ENCODE assay signal across 10 mouse cellular contexts in the genomic region with DNA sequence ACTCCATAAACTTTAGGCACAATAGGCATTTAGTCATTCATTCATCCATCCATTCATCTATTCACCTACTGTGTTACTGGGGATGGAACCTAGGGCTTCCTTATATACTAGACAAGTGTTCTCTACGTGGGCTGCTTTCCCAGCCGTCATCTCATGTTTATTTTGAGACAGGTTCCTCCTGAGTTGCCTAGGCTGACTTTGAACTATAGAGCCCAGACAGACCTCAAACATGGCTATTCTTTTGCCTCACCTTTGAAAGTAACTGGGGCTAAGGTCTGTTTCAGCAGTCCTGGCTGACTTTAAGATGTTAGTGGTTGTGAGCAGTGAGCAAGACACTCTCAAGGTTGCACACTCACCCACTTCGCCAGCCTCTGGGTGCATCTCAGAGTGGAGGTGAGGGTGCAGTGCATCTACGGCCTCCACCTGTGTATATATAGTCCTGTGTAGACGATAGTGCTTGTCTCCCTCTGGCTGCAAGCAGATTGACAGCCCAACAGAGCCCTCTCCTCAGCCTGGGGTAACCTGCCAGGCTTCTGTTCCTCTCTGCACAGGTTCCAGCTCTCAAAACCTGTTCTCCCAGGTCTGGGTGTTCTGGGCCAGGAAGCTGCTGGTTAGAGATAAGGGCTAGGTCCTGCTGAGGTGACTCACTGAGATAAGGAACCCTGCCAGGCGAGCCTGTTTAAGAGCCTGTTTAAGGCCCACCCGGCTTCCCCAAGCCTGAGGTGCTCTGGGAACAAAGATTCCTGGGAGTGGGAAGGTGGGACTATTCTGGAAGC. TPM values are rescaled to one million over a fixed set of nuclear protein-coding genes. Genes with fewer than 3 reads are reported as not detected.
A peak's percentile ranks its signal among the peaks of the same experiment; 100 is the strongest.
DNase-seq lines count a peak whose midpoint lies in the region; ATAC-seq and TF ChIP-seq lines count a peak whose summit lies in the region.
"Had no signal": no experiment of that assay in that cellular context is flagged by ENCODE, and none has a peak within 500 bp of the region (broad histone marks: within the 10 kb centered on the region; RNA-seq: fewer than 3 reads in every experiment).

No protein-coding gene starts in this region.

- no peak overlapping the region for H3K4me3 ChIP-seq in ES-Bruce4 (ENCODE audit: low read depth, low read length)
- H3K4me3 ChIP-seq in MEL (ENCODE audit: control insufficient read depth in 1 of 2, insufficient read depth in 1 of 2, low read depth in 2 of 2, low read length in 2 of 2), result no peak overlapping the region
- no peak overlapping the region for H3K4me3 ChIP-seq in limb, embryonic 10.5 days
- no peak overlapping the region for H3K4me3 ChIP-seq in hindbrain, embryonic 11.5 days (ENCODE audit: low read depth, low read length)

- TF ChIP-seq CTCF in ES-Bruce4 (IDR thresholded peaks at IDR 0.05; ENCODE audit: low read depth, low read length) (no peak), MEL (IDR thresholded peaks at IDR 0.05 in 2 of 3, conservative IDR thresholded peaks at IDR 0.05 in 1 of 3; ENCODE audit: control insufficient read depth in 1 of 3, insufficient read depth in 1 of 3, low read depth in 2 of 3, low read length in 3 of 3, poor library complexity in 1 of 3, severe bottlenecking in 1 of 3) (no peak)

- H3K27ac ChIP-seq in ES-Bruce4 (ENCODE audit: insufficient read depth, low read length) (0 out of 2 replicates have a peak overlapping the region, but pooled peaks have one; percentile 8), MEL (ENCODE audit: control insufficient read depth, low read depth, low read length) (peak overlapping the region; percentile 81)
- H3K27ac ChIP-seq in limb, embryonic 10.5 days, result 0 out of 2 replicates have a peak overlapping the region, but pooled peaks have one; percentile 57
- no peak overlapping the region for H3K27ac ChIP-seq in hindbrain, embryonic 11.5 days (ENCODE audit: low read depth, low read length)

- peaks cover 2% of the 10 kb centered on the region for H3K4me1 ChIP-seq in ES-Bruce4 (ENCODE audit: control insufficient read depth, insufficient read depth, low read length)
- H3K4me1 ChIP-seq in MEL (ENCODE audit: control insufficient read depth in 1 of 2, insufficient read depth in 2 of 2, low read length in 2 of 2), result peaks cover 15 to 29% of the 10 kb centered on the region in 2 experiments
- H3K4me1 ChIP-seq in limb, embryonic 10.5 days, result 0 out of 2 replicates have a peak, but pooled peaks cover 4% of the 10 kb centered on the region
- no peaks in the 10 kb centered on the region for H3K4me1 ChIP-seq in hindbrain, embryonic 11.5 days (replicated peaks; ENCODE audit: control insufficient read depth, insufficient read depth, low read length)

- intact Hi-C loops in left cerebral cortex, postnatal 4 days (cut with DNase I), result no loop called here

- H3K36me3 ChIP-seq in ES-Bruce4 (ENCODE audit: control insufficient read depth, insufficient read depth, low read length, poor library complexity, severe bottlenecking), result no peaks in the 10 kb centered on the region
- peaks cover 0 to 31% of the 10 kb centered on the region in 2 experiments; a peak in 2 of 4 replicates for H3K36me3 ChIP-seq in MEL (ENCODE audit: control insufficient read depth in 1 of 2, insufficient read depth in 2 of 2, low read length in 2 of 2)
- H3K36me3 ChIP-seq in limb, embryonic 10.5 days, result peaks cover 5% of the 10 kb centered on the region
- H3K36me3 ChIP-seq in hindbrain, embryonic 11.5 days (ENCODE audit: control insufficient read depth, insufficient read depth, low read length), result no peaks in the 10 kb centered on the region

- peak; percentile 92 for DNase-seq in MEL (ENCODE audit: low read depth, low spot score)
- no peak for DNase-seq in limb, embryonic 10.5 days (ENCODE audit: low spot score)
- DNase-seq in lung, postnatal 4 days, result peak; percentile 48 to 65
- DNase-seq in B cell, adult 2 months, result no peak
- no peak for DNase-seq in layer of hippocampus, postnatal 14 days (ENCODE audit: low spot score in 2 of 2)
- no peak for DNase-seq in hindbrain, embryonic 11.5 days (ENCODE audit: low spot score)
- DNase-seq in left cerebral cortex, postnatal 4 days, result no peak
- DNase-seq: cerebellum, adult 2 months; thymus, postnatal 36 days had no signal

- WGBS in limb, embryonic 10.5 days, result 72% methylated on average over 7 of the region's 7 CpGs
- WGBS in hindbrain, embryonic 11.5 days, result 81% methylated on average over 7 of the region's 7 CpGs

- no peaks in the 10 kb centered on the region for H3K27me3 ChIP-seq in ES-Bruce4 (ENCODE audit: control insufficient read depth, insufficient read depth, low read length, poor library complexity, severe bottlenecking)
- no peaks in the 10 kb centered on the region for H3K27me3 ChIP-seq in MEL (ENCODE audit: control insufficient read depth in 1 of 2, insufficient read depth in 2 of 2, low read length in 2 of 2)
- H3K27me3 ChIP-seq in limb, embryonic 10.5 days (ENCODE audit: low read depth, poor library complexity, severe bottlenecking), result no peaks in the 10 kb centered on the region
- no peaks in the 10 kb centered on the region for H3K27me3 ChIP-seq in hindbrain, embryonic 11.5 days (ENCODE audit: control insufficient read depth, insufficient read depth, low read length)

- no peak for TF ChIP-seq EP300 in ES-Bruce4 (IDR thresholded peaks at IDR 0.05; ENCODE audit: insufficient read depth, low read depth, low read length)
- TF ChIP-seq EP300 in MEL (IDR thresholded peaks at IDR 0.05; ENCODE audit: low read depth in 1 of 2, low read length in 2 of 2), result peak; percentile 94 to 98

- no peaks in the 10 kb centered on the region for H3K79me2 ChIP-seq in MEL (ENCODE audit: control insufficient read depth, insufficient read depth, low read length, poor library complexity)

- TF ChIP-seq POLR2A in ES-Bruce4 (IDR thresholded peaks at IDR 0.05; ENCODE audit: insufficient read depth, low read length) (no peak), MEL (IDR thresholded peaks at IDR 0.05; ENCODE audit: control insufficient read depth in 1 of 2, insufficient read depth in 1 of 2, low read depth in 1 of 2, low read length in 2 of 2, poor library complexity in 1 of 2) (peak in 1 of 2 experiments; percentile 31; a peak in 1 of 4 replicates)

- H3K9me3 ChIP-seq in ES-Bruce4 (replicated peaks; ENCODE audit: control insufficient read depth, insufficient read depth, low read length, poor library complexity, severe bottlenecking) (no peaks in the 10 kb centered on the region), MEL (replicated peaks; ENCODE audit: insufficient read depth, low read length) (no peaks in the 10 kb centered on the region)
- no peaks in the 10 kb centered on the region for H3K9me3 ChIP-seq in limb, embryonic 10.5 days (replicated peaks)
- H3K9me3 ChIP-seq in hindbrain, embryonic 11.5 days (ENCODE audit: control insufficient read depth, low read length), result no peaks in the 10 kb centered on the region

- no peak overlapping the region for H3K9ac ChIP-seq in ES-Bruce4 (ENCODE audit: low read depth, poor library complexity, severe bottlenecking)
- peak overlapping the region; percentile 24; the same call in 1 of the 2 replicates for H3K9ac ChIP-seq in MEL (ENCODE audit: control insufficient read depth, low read depth, low read length, poor library complexity, severe bottlenecking)
- no peak overlapping the region for H3K9ac ChIP-seq in hindbrain, embryonic 11.5 days (ENCODE audit: low read depth, low read length)

- ATAC-seq in hindbrain, embryonic 11.5 days (ENCODE audit: low FRiP score), result no peak

- no peak overlapping the region for H3K4me2 ChIP-seq in hindbrain, embryonic 11.5 days (replicated peaks; ENCODE audit: low read depth, low read length)

- TF ChIP-seq RAD21 in MEL (IDR thresholded peaks at IDR 0.05; ENCODE audit: low read depth, low read length), result no peak

TF ChIP-seq in MEL, 35 proteins besides CTCF, POLR2A, EP300 and RAD21 (continues in another document):
- TF ChIP-seq UBTF (IDR thresholded peaks at IDR 0.05; ENCODE audit: borderline replicate concordance, insufficient read depth, low read depth, low read length), result no peak
- peak; percentile 82; the same call in 1 of the 2 replicates for TF ChIP-seq MAZ (IDR thresholded peaks at IDR 0.05; ENCODE audit: low read depth, low read length)
- peak; percentile 99 for TF ChIP-seq TAL1 (IDR thresholded peaks at IDR 0.05; ENCODE audit: low read length)
- TF ChIP-seq MYB (IDR thresholded peaks at IDR 0.05; ENCODE audit: low read depth, low read length), result no peak
- no peak for TF ChIP-seq POLR2AphosphoS5 (IDR thresholded peaks at IDR 0.05; ENCODE audit: borderline replicate concordance, low read depth, low read length)
- TF ChIP-seq ZMIZ1 (IDR thresholded peaks at IDR 0.05; ENCODE audit: low read depth, low read length), result no peak
- TF ChIP-seq E2F4 (IDR thresholded peaks at IDR 0.05; ENCODE audit: borderline replicate concordance, low read depth, low read length), result no peak
- no peak; the same call in 1 of the 2 replicates for TF ChIP-seq BHLHE40 (IDR thresholded peaks at IDR 0.05; ENCODE audit: borderline replicate concordance, low read depth, low read length)
- TF ChIP-seq KAT2A (conservative IDR thresholded peaks at IDR 0.05; ENCODE audit: low read depth, low read length), result no peak
- peak; percentile 99 for TF ChIP-seq TCF12 (IDR thresholded peaks at IDR 0.05; ENCODE audit: low read depth, low read length)
- TF ChIP-seq NRF1 (IDR thresholded peaks at IDR 0.05; ENCODE audit: insufficient read depth, low read depth, low read length, poor library complexity, severe bottlenecking), result no peak
- peak; percentile 89 for TF ChIP-seq JUND (IDR thresholded peaks at IDR 0.05; ENCODE audit: low read depth, low read length)

RNA-seq across cellular contexts. Expression of gene Eef2k, which starts 32.3 kb away (rescaled TPM):
- 9.3 and 11.3 TPM in 2 replicates for polyA plus RNA-seq in ES-Bruce4 (2011; ENCODE audit: insufficient read depth, insufficient read length, low read depth, missing spikeins)
- 56.1 and 69.2 TPM in 2 replicates for total RNA-seq in MEL (2012; rRNA removed)
- polyA plus RNA-seq in MEL (2012; ENCODE audit: insufficient read depth in 1 of 2, insufficient read length in 2 of 2, low read depth in 1 of 2, low replicate concordance in 2 of 2, missing spikeins in 1 of 2), result 10 to 100 TPM in 1 of 2 experiments, not detected in 1; 56.2 TPM
- 21.3 and 23.5 TPM in 2 replicates for polyA plus RNA-seq in limb, embryonic 10.5 days (2016; fragmentation: Nextera tagmentation; extraction: Ambion mirVana)
- total RNA-seq in layer of hippocampus, postnatal 14 days (2021), result 10 to 100 TPM; 35.5 to 38.1 TPM
- polyA plus RNA-seq in hindbrain, embryonic 11.5 days (2014; fragmentation: Nextera tagmentation; extraction: Ambion mirVana), result 8.5 and 10.2 TPM in 2 replicates
- 10 to 100 TPM; 74.3 to 74.6 TPM for total RNA-seq in left cerebral cortex, postnatal 4 days (2021)

RNA-seq across cellular contexts. Expression of gene Polr3e, which starts 42.6 kb away (rescaled TPM):
- 35.6 and 36.0 TPM in 2 replicates for polyA plus RNA-seq in ES-Bruce4 (2011; ENCODE audit: insufficient read depth, insufficient read length, low read depth, missing spikeins)
- 39.1 and 39.4 TPM in 2 replicates for total RNA-seq in MEL (2012; rRNA removed)
- polyA plus RNA-seq in MEL (2012; ENCODE audit: insufficient read depth in 1 of 2, insufficient read length in 2 of 2, low read depth in 1 of 2, low replicate concordance in 2 of 2, missing spikeins in 1 of 2), result 10 to 100 TPM in 1 of 2 experiments, not detected in 1; 50.1 TPM
- 46.1 and 50.7 TPM in 2 replicates for polyA plus RNA-seq in limb, embryonic 10.5 days (2016; fragmentation: Nextera tagmentation; extraction: Ambion mirVana)
- 10 to 100 TPM; 26.7 to 27.6 TPM for total RNA-seq in layer of hippocampus, postnatal 14 days (2021)
- 16.4 and 17.1 TPM in 2 replicates for polyA plus RNA-seq in hindbrain, embryonic 11.5 days (2014; fragmentation: Nextera tagmentation; extraction: Ambion mirVana)
- 10 to 100 TPM; 37.9 to 38.1 TPM for total RNA-seq in left cerebral cortex, postnatal 4 days (2021)

Comparison
In these comparisons a context has a peak if more than half of its experiments do, and no peak if none do; other contexts are left out.
1. DNase-seq: peak in MEL (single experiment) and lung, postnatal 4 days (2 of 2); none in limb, embryonic 10.5 days (single experiment), B cell, adult 2 months (0 of 2), layer of hippocampus, postnatal 14 days (0 of 2), hindbrain, embryonic 11.5 days (single experiment) and left cerebral cortex, postnatal 4 days (single experiment).